16 mouse cellular contexts compared by ENCODE assay signal in the genomic region with DNA sequence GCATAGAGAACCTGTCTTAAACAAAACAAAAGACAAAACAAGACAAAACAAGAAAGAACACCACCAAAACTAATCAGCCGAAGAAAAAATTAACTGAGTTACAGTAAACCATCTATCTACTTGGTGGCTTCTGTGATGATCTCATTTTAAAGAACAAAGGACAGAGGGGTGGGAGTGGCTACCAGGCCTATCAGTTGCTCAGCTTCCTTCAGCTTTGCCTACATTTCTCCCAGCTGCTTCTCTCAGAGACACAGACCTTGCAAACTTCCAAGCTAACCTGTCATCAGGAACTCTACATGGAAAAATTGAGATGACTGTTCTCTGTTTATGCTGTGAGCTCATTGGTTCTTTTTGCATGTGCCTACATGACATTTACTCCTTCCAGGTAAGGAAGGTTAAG.
"Had no signal": no experiment of that assay in that cellular context is flagged by ENCODE, and none has a peak within 500 bp of the region (broad histone marks: within the 10 kb centered on the region; RNA-seq: fewer than 3 reads in every experiment).

No protein-coding gene starts in this region.

- H3K27me3 ChIP-seq: liver, embryonic 12.5 days; lung, embryonic 15.5 days; megakaryocyte, embryonic 14.5 days; midbrain, embryonic 12.5 days; neural tube, embryonic 15.5 days; stomach, embryonic 15.5 days had no signal

- ATAC-seq: liver, embryonic 12.5 days had no signal

- H3K9ac ChIP-seq: kidney, embryonic 15.5 days; liver, embryonic 12.5 days; lung, embryonic 15.5 days; midbrain, embryonic 12.5 days; neural tube, embryonic 15.5 days; stomach, embryonic 15.5 days had no signal

- H3K9me3 ChIP-seq: kidney, embryonic 15.5 days; limb, embryonic 10.5 days; liver, embryonic 12.5 days; lung, embryonic 15.5 days; megakaryocyte, embryonic 14.5 days; midbrain, embryonic 12.5 days; neural tube, embryonic 15.5 days; stomach, embryonic 15.5 days had no signal

- H3K36me3 ChIP-seq: kidney, embryonic 15.5 days; limb, embryonic 10.5 days; liver, embryonic 12.5 days; lung, embryonic 15.5 days; midbrain, embryonic 12.5 days; neural tube, embryonic 15.5 days; stomach, embryonic 15.5 days had no signal

- DNase-seq: kidney, adult 2 months; kidney, postnatal 14 days; lung, postnatal 14 days; right cerebral cortex, postnatal 4 days; thymus, adult 2 months; thymus, postnatal 25 days had no signal

- H3K27ac ChIP-seq: kidney, embryonic 15.5 days; left cerebral cortex, adult 2 months; liver, embryonic 12.5 days; lung, embryonic 15.5 days; macrophage; midbrain, embryonic 12.5 days; stomach, embryonic 15.5 days had no signal

- H3K4me2 ChIP-seq: kidney, embryonic 15.5 days; liver, embryonic 12.5 days; lung, embryonic 15.5 days; midbrain, embryonic 12.5 days; neural tube, embryonic 15.5 days; stomach, embryonic 15.5 days had no signal

- H3K4me3 ChIP-seq: kidney, embryonic 15.5 days; left cerebral cortex, adult 2 months; limb, embryonic 10.5 days; liver, embryonic 12.5 days; lung, embryonic 15.5 days; megakaryocyte, embryonic 14.5 days; midbrain, embryonic 12.5 days; neural tube, embryonic 15.5 days; stomach, embryonic 15.5 days had no signal
